Mouse (Mus musculus) induced T-regulatory cell, adult 2 months (primary cell): Measurements from ENCODE around the gene Tppp3.

Experiments used
- DNase-seq: peaks from one replicate; pipeline ENCODE4 v3.0.0-alpha.2; 2012; ENCODE audit warnings: low read depth

Tppp3 gene

GRCm38 (mm10) chr8:105471314-105472015, at the start of gene Tppp3:
Gene Tppp3, minus strand, starts transcription at chr8:105471526.
- peak; percentile 51 for DNase-seq

DNA sequence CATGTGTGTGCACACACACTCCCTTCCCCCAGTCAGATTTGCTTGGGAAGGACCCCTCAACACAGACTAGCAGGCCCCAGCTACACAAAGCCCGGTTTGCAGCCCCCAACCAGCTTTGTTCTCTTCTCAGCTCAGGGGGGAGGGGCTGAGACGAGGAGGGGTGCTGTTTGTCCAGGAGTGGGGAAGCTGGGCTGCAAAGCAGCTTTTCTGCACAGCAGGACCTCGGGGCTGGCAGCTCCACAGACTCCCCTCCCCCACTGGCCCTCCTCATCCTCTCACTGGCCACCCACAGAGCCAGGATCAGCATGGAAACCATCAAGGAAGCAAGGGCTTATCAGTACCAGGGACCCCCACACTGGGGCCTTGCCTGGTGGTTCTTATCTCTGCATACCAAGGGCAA, 49.7 kb upstream of the Tppp3 start:
- no peak for DNase-seq

- DNase-seq: no peak
Observed at GRCm38 (mm10) chr8:105520521-105520920, 49.2 kb upstream of the Tppp3 start.

DNA sequence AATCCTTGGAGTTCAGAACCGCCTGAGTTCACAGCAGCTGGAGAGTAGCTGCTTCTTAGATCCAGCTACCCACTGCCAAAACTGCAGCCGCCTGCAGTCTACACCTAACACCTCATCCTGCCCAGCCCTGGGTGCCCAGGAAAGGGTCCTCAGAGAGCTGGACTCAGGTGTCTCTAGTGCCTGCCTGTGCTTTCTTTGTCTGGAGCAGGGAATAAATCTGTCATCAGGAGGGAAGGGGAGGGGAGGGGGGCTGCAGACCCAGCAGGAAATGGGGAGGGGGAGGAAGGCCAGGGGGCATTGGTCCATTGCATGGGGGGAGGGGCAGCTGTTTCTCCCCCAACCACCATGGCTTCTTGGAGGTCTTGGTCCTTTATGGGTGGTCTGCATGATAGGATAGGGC, 48.3 kb upstream of the Tppp3 start:
- no peak for DNase-seq

GRCm38 (mm10) chr8:105518436-105519313, 47.3 kb upstream of the Tppp3 start, which contains the start of gene Hsd11b2:
Gene Hsd11b2, plus strand, starts transcription at chr8:105518755.
- DNase-seq: peak; percentile 81

DNA sequence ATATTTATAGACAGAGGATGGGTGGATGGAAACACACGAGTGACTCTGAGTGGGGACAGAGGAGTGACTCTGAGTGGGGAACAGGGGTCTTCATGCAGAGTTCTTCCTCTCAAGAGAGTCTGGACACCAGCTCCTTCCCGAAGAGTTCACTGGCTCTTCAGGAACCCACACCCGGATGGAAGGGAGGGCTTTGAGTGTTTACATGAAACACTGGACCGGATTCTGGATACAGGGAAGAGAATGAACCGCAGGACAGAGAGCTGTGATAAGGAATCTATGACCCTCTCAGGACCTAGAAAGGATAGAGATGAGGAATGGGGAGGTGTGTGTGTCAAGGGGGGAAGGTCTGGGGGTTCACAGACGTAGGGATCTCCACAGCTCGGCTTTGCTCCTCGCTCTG, 46.0 kb upstream of the Tppp3 start:
- peak; percentile 21 for DNase-seq

DNA sequence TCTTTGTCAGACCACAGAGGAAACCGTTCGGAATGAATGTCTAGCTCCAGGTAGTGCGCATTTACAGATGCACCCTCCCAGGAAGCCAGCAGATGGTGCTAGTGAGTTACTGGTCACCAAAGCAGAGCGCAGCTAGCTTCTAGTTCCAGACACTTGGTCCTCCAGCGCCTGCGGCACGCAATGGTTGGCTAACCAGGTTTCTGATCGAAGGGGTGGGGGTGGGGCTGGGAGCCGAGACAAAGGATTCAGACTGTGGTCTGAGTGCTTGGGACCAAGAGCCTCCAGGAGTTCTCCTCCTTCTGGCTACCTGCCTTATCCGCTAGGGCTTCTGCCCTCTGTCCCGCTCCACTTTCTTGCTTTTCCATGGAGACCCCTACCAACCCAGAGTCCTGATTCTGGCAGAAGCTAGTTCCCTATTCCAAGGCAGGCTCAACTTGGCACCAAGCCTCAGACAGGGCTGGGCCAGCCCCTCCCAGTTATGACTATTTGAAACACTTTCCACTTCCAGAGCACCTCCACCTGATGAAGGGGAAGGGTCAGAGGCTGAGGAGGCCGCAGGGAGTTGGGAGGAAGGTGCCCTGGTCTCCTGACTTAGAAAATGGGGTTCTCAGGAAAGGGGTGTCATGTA, 44.8 kb upstream of the Tppp3 start:
- peak; percentile 82 for DNase-seq

DNA sequence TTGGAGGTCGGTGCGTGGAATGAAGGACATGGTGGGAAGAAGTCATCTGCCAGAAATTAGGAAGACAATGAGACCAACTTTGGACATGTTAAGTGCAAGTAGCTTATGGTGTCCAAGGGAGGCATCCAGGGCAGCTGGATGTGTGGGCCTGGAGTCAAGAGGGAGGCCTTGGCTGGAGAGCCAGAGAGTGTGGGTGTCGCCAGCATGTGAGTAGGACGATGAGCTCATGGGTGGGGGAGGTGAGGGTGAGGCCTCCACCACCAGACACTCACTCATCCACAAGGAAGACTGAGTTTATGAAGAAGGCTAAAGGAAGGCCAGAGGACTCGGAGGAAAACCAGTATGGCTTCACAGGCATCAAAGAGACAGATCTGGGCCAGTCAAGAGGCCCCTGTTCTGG, 43.3 kb upstream of the Tppp3 start:
- no peak for DNase-seq

GRCm38 (mm10) chr8:105514194-105514593, 42.9 kb upstream of the Tppp3 start:
- no peak for DNase-seq

GRCm38 (mm10) chr8:105509997-105510735, 38.8 kb upstream of the Tppp3 start:
- no peak for DNase-seq

DNA sequence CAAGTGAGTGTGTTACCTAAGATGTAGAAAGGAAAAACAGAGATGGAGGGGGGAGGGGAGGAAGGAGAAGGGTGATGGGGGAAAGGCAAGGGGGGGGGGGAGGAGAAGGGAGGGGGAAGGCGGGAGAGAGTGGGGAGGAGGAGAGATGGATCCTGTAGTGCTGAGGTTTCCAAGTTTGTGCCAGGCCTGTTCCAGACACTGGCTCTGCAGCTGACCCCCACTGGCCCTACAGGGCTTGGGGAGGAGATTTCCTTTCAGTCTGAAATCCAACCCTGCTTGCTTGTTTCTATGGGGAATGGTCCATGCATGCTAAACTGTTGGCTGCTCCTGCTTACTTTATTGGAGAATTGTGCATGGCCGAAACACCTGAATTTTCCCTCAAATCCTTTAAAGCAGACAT, 37.4 kb upstream of the Tppp3 start:
- no peak for DNase-seq

GRCm38 (mm10) chr8:105506977-105507376, 35.7 kb upstream of the Tppp3 start:
- no peak for DNase-seq

DNA sequence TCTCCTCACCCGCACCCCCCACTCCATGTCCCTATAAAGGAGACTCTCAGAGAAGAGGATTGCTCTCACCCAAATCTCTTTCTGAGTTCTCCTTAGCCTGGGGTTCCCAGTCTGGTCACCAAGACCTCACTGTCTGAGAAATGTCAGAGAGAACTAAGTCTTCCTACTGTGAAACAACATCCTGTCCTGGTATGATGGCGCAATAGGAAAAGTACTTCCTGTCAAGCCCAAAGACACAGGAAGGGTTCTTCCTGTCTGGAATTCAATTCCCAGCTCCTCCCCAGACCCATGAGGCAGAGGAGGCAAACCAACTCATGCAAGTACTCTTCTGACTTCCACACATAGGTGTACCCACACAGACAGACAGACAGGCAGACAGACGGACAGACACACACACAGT, 33.3 kb upstream of the Tppp3 start:
- DNase-seq: no peak

- peak; percentile 26 for DNase-seq
Observed at GRCm38 (mm10) chr8:105499787-105500186, 28.5 kb upstream of the Tppp3 start.

GRCm38 (mm10) chr8:105496439-105497180, 25.3 kb upstream of the Tppp3 start, which contains the start of gene Zdhhc1:
Gene Zdhhc1, minus strand, starts transcription at chr8:105496902.
- peak; percentile 77 for DNase-seq

DNA sequence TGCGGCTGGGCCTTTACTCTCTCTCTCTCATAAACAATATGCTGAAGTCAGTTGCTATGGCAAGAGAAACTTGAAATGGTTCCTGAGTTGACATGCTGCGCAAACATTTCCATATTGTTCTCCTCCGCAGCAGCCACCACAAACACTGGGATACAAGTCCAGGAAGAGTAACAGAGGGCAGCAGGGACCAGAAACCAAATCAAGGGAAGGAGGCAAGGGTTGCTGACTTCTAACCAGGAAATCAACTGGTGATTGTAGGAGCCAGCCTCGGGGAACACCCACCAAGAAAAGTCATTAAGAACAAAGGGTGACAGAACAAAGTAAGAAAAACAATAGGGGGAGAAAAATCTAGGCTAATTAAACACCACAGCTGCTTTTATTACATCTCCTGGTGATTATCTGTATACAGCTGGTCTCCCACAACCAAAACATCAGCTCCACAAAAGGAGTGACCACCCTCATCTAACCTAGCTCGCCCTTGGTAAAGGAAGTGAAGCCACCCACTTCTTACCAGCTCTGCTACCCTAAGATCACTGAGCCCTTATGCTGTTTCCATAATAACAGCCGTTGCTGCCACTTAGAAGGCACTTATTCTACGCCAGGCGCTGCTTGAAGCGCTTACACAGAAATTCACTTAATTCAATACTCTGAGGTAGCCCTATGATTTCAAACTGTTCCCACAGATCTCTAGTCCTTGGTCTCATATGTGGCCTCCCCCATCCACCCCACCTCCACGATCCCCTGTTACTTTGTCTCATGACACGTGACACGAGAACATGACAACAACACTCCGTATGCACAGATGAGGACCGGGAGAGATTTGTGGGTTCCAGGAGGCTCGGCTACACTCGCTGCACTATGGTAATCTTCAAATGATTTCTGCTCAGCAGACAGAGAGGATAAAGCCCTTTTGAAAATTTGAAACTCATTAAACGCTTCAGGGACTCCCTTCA, 24.3 kb upstream of the Tppp3 start:
- no peak for DNase-seq

DNA sequence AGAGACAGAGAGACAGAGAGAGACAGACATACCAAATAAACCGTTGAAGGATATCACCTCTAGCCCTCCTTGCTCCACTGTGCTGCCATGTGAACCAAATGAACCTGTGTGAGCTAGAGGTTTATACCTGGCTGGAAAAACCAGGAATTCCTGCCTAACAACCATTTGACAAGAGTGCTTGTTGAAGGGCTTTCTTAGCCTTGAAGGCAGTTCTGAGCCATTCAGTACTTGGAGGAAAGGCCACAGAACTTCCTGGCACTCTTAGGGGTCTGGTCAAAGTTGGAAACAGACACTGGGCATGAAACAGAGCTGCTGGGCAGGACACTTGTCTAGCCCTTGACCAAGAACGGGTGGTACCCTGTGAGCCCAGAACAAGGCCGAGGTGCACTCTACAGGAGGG, 23.2 kb upstream of the Tppp3 start:
- no peak for DNase-seq

- no peak for DNase-seq
Observed at GRCm38 (mm10) chr8:105493495-105493894, 22.2 kb upstream of the Tppp3 start.

DNA sequence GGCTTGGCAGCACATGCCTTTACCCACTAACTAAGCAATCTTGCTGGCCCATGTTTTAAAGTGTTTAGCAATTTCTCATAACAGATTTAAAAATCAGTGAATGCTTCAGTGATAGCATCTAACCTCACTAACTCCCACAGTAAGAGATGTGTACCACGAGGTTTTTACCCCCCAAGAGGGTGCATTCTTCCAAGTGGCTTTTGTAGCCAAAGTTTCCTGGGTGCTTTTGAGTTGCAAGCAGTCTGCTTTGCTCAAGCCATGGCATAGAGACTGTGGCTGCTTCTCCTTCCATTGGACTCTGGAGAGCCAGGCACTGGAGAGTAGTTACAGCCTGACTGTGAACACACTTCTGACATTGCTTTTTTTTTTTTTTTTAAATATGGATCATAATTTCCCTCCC, 18.0 kb upstream of the Tppp3 start:
- no peak for DNase-seq

DNA sequence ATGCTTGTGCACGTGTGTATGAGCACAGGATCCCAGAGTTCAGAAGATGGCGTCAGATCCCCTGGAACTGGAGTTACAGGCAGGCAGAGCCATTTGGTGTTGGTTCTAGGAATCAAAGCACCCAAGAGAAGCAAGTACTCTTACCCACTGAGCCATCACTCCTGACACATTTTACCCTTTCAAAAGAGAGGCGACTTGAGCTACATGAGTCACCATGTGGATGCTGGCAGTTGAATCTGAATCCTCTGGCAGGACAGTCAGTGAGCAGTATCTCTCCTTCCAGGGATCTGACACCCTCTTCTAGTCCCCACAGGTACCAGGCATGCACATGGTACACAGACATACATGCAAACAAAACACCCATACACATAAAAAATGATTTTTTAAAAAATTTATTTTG, 16.8 kb upstream of the Tppp3 start:
- no peak for DNase-seq
